Mouse (Mus musculus) monocyte, adult 5-6 weeks (primary cell): Measurements from ENCODE around the gene Gap43. TPM values are rescaled to one million over a fixed set of nuclear protein-coding genes. Genes with fewer than 3 reads are reported as not detected.
"Not testable (repeated sequence)": the region's sequence is repeated elsewhere in the genome, so short reads cannot be mapped to it uniquely, and the experiment has no call there.

Source experiments
- ATAC-seq: fragments of 153-309, 156-312 bp; replicated peaks from 2 replicates; pipeline ENCODE4 v1.8.0; 2017; ENCODE audit warnings: mild to moderate bottlenecking; ENCODE audit not compliant: low TSS enrichment, insufficient number of reproducible peaks, severe bottlenecking, poor library complexity, low FRiP score
- total RNA-seq: library from RNA; stranded (forward); fragments of 200-1000, 200-491, 200-594 nt; gene quantifications from 3 replicates; pipeline ENCODE4 v1.2.3, GENCODE M21; 2017

The Gap43 gene
- total RNA-seq, 1 experiment from 2014 or later, result not detected

GRCm38 (mm10) chr16:42244121-42244520, 96.3 kb downstream of the Gap43 start:
- ATAC-seq, result not testable (repeated sequence)

- ATAC-seq, result no peak
Observed at GRCm38 (mm10) chr16:42231306-42231705, 109.1 kb downstream of the Gap43 start.
